Mouse (Mus musculus) brain, adult 2 months (tissue): Measurements from ENCODE around the gene Gpc5.

ENCODE experiments used
- DNase-seq: peaks from one replicate; pipeline ENCODE4 v3.0.0; 2011; ENCODE audit warnings: low read depth, low spot score

The Gpc5 gene

GRCm38 (mm10) chr14:115365320-115365935, 273.4 kb downstream of the Gpc5 start:
- no peak for DNase-seq

DNA sequence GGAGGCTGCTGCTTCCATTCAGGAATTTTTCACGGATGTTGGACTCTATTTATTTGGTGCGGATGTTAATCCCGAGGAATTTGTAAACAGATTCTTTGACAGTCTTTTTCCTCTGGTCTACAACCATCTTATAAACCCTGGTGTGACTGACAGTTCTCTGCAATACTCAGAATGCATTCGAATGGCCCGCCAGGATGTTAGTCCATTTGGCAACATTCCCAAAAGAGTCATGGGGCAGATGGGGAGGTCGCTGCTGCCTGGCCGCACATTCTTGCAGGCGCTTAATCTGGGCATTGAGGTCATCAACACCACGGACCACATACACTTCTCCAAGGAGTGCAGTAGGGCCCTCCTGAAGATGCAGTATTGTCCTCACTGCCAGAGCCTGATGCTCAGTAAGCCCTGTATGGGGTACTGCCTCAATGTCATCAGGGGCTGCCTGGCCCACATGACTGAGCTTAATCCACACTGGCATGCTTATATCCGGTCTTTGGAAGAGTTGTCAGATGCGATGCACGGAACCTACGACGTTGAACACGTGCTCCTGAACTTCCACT, 277.7 kb downstream of the Gpc5 start:
- no peak for DNase-seq

GRCm38 (mm10) chr14:115371131-115371530, 279.1 kb downstream of the Gpc5 start:
- peak; percentile 39 for DNase-seq

DNA sequence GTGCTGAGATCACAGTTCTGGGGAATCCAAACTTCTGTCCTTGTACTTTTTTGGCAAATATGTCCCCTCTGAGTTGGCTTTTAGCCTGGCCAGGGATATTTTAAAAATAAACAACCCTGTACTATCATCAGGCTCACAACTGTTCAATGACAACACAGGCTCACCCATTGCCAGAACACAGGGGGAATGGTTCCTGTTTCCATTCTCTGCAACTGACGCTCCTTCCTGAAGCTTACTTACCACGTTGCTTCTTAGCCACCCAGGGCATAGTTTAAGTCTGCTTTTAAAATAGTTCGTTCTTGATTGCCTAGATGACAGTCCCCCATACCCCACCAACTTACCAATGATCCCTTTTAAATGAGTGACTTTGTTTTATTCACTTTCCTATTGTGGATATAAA, 299.8 kb downstream of the Gpc5 start:
- DNase-seq, result no peak

DNA sequence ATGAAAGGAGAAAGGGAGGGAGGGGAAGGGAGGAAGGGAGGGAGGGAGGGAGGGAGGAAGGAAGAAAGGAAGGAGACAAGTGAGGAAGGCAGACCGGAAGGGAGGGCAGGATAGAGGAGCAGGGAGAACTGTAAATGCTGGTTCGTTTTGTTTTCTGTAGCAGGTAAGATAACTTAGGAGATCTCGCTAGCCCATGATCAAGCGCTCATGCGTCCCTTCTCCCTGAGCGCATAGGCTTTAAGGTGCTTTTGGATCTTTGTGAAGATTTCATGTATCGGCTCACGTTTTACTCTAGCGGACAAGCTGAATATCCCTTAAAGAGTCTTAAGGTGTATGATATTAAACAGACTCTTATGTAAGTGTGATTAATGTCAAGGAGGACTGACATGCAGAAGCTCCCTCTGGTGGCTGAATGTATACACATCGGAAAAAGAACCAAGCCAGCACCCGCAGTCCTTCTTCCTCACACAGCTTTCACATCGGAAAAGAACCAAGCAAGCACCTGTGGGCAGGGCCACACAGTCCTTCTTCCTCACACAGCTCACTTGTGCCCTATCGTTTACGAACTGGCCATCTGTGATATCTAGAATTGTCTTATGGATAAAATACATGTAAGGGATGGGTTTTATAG, 301.0 kb downstream of the Gpc5 start:
- peak; percentile 84 for DNase-seq

DNA sequence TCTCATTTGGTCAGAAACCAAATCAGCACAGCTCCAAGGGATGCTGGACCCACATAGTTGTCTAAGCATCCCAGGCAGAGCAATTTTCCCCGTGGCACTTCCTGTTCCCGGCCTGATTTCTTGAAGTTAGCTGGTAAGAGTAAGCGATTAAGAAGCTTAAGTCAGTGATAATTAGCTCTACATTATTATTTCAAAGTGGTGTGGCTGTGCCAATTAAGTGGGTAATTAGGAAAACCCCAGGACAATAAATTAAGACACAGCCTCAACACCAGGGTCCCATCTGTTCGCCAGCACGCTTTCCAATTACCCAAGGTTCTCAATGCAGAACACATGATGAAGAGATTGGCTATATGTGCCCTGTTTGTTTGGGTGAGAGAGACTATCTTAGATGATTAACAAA, 314.6 kb downstream of the Gpc5 start:
- no peak for DNase-seq

DNA sequence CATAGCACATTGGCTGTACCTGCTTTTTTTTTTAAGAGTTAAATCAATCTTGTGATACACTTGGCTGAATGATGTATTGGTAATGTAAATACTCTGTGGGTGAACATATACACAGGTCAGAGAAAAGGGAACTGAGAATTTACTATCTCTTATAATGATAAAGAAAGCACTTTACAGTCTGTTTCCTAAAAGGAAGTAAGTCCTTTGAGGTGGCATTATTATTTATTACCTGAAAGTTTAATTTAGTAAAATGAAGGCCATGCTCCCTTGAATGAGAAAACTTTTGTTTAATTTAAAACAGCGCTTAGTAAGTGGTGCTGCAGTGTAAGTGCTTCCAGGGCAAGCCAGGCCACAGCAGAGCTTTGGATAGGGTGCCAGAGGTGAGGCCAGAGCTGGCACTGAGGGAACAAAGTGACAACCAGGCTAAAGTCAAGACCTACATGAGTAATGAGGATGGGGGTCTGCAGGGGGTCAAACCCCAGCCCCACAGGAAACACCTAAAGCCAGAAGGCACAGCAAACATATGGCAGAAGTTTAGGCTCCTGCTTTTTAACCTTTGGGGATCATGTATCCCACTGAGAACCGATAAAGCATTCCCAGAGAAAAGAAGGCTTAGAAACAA, 315.4 kb downstream of the Gpc5 start:
- DNase-seq, result no peak

GRCm38 (mm10) chr14:115410881-115411280, 318.9 kb downstream of the Gpc5 start:
- no peak for DNase-seq

DNA sequence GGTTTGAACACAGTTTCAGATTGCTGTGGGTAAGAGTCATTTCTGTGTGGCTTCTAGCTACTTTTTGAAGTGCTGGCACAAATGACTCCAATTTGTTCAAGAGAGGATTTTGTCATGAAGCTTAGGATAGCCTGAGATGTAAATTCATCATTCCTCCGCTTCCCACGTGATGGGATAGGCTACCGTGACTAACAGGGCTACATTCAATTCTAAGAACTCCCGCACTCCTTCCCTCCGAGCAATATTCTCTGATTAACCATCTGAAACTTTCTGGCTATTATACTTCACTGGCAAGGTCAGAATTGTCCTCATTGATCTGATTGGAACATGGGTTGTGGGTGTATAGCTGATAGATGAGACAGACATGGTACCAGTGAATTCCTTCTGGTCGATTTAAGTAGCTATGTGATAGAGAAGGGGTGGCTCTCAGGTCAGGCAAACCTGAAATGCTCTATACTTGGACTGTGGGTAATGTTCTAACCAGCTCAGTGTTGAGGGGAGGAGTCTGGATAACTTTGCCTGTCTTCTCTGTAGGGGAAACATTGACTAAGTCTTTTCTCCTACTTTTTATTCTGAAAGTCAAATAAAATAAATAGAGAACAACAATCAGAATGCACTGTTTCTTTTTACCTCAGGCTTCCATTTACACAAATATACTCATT, 319.6 kb downstream of the Gpc5 start:
- DNase-seq, result no peak

DNA sequence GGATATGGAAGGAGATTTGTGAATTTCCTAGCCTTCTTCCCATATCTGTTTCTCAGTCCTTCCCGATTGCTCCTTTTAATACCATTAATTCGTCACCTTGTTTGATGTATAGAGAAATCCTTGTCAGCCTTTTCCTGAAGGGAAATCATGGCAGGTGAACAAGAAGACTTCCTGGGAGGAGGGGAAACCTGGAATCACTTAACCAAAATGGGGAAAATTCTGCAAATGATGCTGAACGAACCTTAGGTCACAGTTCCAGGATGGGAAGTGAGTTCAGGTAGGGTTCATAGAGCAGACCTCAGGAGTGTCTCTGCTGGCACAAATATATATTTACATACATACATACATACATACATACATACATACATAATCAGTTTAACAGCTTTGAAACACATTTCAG, 320.8 kb downstream of the Gpc5 start:
- DNase-seq, result no peak

- no peak for DNase-seq
These were observed 321.4 kb downstream of the Gpc5 start for GRCm38 (mm10) chr14:115413429-115413828.

DNA sequence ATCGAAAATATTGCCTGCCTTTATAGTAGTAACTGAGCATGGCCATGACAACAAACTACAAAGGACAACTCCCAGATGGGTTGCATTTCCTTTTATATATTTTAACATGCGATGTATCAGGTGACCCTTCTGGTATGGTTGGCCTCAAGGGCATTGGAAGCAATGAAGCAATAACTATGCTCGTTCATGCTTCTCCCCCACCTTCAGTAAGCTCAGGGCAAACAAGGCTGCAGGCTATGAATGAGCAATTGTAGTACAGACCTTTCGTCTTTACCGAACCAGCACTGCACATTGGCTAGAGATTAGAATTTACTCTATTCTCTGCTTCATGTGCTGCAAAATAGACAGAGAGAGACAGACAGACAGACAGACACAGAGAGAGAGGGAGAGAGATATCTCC, 322.5 kb downstream of the Gpc5 start:
- DNase-seq, result no peak

GRCm38 (mm10) chr14:115431967-115432366, 340.0 kb downstream of the Gpc5 start:
- DNase-seq, result no peak

DNA sequence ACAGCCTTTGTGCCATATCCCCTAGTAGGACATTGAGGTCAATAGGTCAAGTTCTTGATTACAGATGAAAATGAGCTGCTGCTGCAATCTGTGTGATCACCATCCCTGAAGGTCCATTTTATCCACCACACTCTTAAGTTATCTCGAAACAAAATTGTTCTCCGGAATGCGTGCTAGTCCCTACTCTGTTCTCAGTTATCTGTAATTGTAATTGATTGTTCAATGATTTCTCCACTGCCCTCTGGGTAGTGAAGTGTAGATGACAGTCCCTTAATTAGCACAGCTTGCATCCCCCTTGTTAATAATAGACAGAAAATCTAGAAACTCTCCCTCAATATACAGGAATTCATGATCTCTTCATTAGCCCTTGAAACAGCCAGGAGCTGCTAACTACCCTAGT, 340.4 kb downstream of the Gpc5 start:
- no peak for DNase-seq

DNA sequence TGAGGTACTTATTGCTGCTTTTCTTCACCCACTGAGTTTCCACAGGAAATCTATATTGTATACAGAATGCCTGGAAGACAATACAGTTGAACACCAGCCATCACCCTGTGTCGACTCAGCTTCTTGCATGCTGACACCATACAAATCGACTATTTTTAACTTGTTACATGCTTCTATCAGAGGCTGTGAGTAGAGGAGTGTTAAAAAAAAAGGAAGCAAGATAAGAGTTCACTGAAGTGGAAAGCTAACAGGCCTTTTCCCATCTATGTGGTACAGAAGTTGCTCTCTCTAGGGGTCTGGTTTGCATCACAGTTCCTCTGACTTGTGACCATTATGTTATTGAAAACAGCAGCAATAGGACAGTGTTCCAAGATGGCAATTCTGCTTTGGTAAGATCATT, 344.6 kb downstream of the Gpc5 start:
- DNase-seq, result no peak

DNA sequence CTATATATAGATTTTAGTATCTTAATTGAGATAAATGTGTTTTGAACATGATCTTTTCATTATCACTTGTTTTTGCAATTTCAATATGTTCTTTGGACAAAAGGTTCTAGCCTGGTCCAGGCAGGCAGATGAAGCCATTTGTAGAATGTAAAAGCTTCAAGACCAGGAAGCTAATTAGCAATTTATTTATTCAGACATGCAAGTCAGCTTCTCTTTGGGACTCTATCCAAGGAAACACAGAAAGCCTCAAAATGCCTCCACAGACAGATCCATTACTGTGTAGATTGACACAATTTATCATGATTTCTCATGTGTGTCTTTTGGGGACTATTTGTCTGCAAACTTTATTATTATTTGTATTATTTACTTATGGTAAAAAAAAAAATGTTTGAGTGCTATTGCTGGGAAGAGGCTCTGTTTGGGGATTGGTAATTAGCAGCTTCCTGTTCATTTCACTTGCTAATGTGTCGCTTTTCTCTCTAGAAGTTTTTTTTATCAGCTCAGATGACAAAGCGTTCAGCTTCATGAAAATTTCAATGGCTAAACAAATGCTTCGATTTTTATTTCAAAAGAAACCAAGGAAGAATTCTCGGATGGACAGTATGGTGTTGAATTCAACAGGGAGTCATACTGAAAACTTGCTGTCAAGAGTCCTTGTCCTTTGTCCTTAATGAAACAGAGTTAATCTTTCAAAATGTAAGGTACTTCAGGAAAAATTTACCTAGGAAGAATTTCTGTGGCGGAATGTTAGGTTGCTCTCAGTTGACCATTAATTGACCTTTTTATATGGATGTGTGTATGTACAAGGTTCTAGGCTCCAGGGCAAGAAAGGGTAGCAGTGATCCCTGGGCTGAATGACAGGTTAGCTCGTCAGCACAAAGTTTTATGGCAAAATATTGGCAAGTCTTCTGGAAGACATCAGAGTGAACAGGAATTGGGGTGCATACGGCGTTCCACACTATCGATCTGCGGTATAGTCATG, 353.1 kb downstream of the Gpc5 start:
- DNase-seq, result peak; percentile 10

GRCm38 (mm10) chr14:115450938-115451337, 358.9 kb downstream of the Gpc5 start:
- DNase-seq, result peak; percentile 39

DNA sequence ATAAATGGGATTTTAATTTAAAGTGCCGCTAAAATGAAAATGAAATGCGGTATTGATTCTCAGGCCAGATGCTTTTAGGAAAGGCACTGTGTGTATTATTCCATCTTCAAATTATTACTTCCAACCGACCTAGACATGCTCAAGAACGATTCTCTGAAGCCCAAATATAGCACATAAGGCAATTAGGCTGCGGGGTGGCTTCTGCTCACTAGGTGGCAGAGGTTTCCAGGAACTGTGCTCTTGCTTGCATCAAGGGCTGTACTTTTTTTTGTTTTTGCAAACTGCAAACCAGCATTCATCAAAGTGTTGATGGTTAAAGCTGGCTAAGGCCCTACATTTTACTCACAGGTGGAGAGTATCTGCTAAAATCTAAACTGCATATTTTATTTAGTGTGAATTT, 375.9 kb downstream of the Gpc5 start:
- DNase-seq, result peak; percentile 66

- DNase-seq, result peak; percentile 69
These were observed 383.2 kb downstream of the Gpc5 start for GRCm38 (mm10) chr14:115475234-115475633.

DNA sequence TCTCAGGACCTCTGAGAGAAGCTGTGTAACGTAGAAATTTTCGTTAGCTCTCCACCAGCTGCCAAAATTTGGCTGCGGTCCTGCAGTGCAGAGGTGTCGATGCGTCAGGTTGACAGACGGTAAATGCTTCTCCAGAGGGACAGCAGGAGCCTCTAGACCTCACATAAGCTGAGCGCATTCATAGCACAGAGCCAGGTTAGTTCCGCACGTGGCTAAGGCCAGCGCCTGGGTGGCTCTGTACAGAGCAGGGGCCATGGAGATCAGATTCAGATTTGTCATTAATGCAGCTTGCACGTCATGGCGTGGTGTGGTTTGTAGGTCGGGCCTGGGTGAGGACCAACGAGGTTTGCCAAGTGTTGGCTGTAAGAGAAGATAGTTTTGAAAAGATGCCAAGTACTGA, 385.3 kb downstream of the Gpc5 start:
- DNase-seq, result peak; percentile 3

GRCm38 (mm10) chr14:115485090-115485489, 393.1 kb downstream of the Gpc5 start:
- DNase-seq, result peak; percentile 62
